Mouse (Mus musculus) monocyte, adult 5-6 weeks (primary cell): Measurements from ENCODE around the gene Nek6. TPM values are rescaled to one million over a fixed set of nuclear protein-coding genes. Genes with fewer than 3 reads are reported as not detected.

Source experiments
- ATAC-seq: fragments of 153-309, 156-312 bp; replicated peaks from 2 replicates; pipeline ENCODE4 v1.8.0; 2017; ENCODE audit warnings: mild to moderate bottlenecking; ENCODE audit not compliant: low TSS enrichment, insufficient number of reproducible peaks, severe bottlenecking, poor library complexity, low FRiP score
- total RNA-seq: library from RNA; stranded (forward); fragments of 200-1000, 200-491, 200-594 nt; gene quantifications from 3 replicates; pipeline ENCODE4 v1.2.3, GENCODE M21; 2017

Nek6 gene
- total RNA-seq, 1 experiment from 2014 or later, result 0.57 TPM

GRCm38 (mm10) chr2:38502747-38503146, 8.7 kb upstream of the Nek6 start:
- ATAC-seq, result no peak

- ATAC-seq, result no peak
Measured at GRCm38 (mm10) chr2:38504311-38504710, 7.1 kb upstream of the Nek6 start.

- ATAC-seq, result no peak
Measured at GRCm38 (mm10) chr2:38507181-38507580, 4.3 kb upstream of the Nek6 start.

GRCm38 (mm10) chr2:38509004-38509719, 2.3 kb upstream of the Nek6 start:
- no peak for ATAC-seq

GRCm38 (mm10) chr2:38510120-38510519, 1.3 kb upstream of the Nek6 start:
- ATAC-seq, result no peak

GRCm38 (mm10) chr2:38512308-38513182, 1.1 kb downstream of the Nek6 start:
- no peak for ATAC-seq

- ATAC-seq, result no peak
Measured at GRCm38 (mm10) chr2:38513183-38513529, 1.7 kb downstream of the Nek6 start.

GRCm38 (mm10) chr2:38514411-38514810, 3.0 kb downstream of the Nek6 start:
- ATAC-seq, result peak; percentile 80

GRCm38 (mm10) chr2:38515446-38515845, 4.0 kb downstream of the Nek6 start:
- no peak for ATAC-seq

GRCm38 (mm10) chr2:38516471-38516870, 5.0 kb downstream of the Nek6 start:
- ATAC-seq, result no peak

GRCm38 (mm10) chr2:38517045-38517444, 5.6 kb downstream of the Nek6 start:
- no peak for ATAC-seq

- no peak for ATAC-seq
Measured at GRCm38 (mm10) chr2:38518719-38519118, 7.3 kb downstream of the Nek6 start.

GRCm38 (mm10) chr2:38519934-38520333, 8.5 kb downstream of the Nek6 start:
- ATAC-seq, result no peak

GRCm38 (mm10) chr2:38521618-38522017, 10.2 kb downstream of the Nek6 start:
- ATAC-seq, result no peak

- ATAC-seq, result no peak
Measured at GRCm38 (mm10) chr2:38522354-38522753, 10.9 kb downstream of the Nek6 start.

GRCm38 (mm10) chr2:38523781-38524445, 12.5 kb downstream of the Nek6 start:
- ATAC-seq, result no peak

- no peak for ATAC-seq
Measured at GRCm38 (mm10) chr2:38525034-38525433, 13.6 kb downstream of the Nek6 start.

GRCm38 (mm10) chr2:38529582-38530152, 18.2 kb downstream of the Nek6 start:
- ATAC-seq, result no peak

GRCm38 (mm10) chr2:38530955-38531381, 19.5 kb downstream of the Nek6 start:
- no peak for ATAC-seq
